Mouse (Mus musculus): ENCODE measurements around the gene Pbxip1.
"Not testable (repeated sequence)": the region's sequence is repeated elsewhere in the genome, so short reads cannot be mapped to it uniquely, and the experiment has no call there.

The Pbxip1 gene

GRCm38 (mm10) chr3:89409701-89410100 is 26.8 kb upstream of the Pbxip1 start:
- no peak for DNase-seq (ENCODE audit: low read depth)

- DNase-seq (ENCODE audit: low read depth), result no peak
Observed at GRCm38 (mm10) chr3:89410864-89411263, 25.6 kb upstream of the Pbxip1 start.

- peak; percentile 100 for DNase-seq (ENCODE audit: low read depth)
Observed at GRCm38 (mm10) chr3:89411490-89412393, 24.8 kb upstream of the Pbxip1 start, which contains the start of gene Flad1. Gene Flad1 (minus strand): TSS chr3:89411870.

- DNase-seq (ENCODE audit: low read depth), result no peak
Observed at GRCm38 (mm10) chr3:89416158-89416557, 20.3 kb upstream of the Pbxip1 start.

- DNase-seq (ENCODE audit: low read depth), result no peak
Observed at GRCm38 (mm10) chr3:89417131-89417530, 19.4 kb upstream of the Pbxip1 start.

- no peak for DNase-seq (ENCODE audit: low read depth)
Observed at GRCm38 (mm10) chr3:89417840-89418169, 18.7 kb upstream of the Pbxip1 start.

- peak; percentile 98 for DNase-seq (ENCODE audit: low read depth)
Observed at GRCm38 (mm10) chr3:89418170-89418860, 18.2 kb upstream of the Pbxip1 start, which contains the start of the genes Cks1b and Shc1. Gene Cks1b (minus strand): TSS chr3:89418383. Gene Shc1 (plus strand): TSS chr3:89418443.

- DNase-seq (ENCODE audit: low read depth), result no peak
Observed at GRCm38 (mm10) chr3:89418861-89419250, 17.6 kb upstream of the Pbxip1 start.

- no peak for DNase-seq (ENCODE audit: low read depth)
Observed at GRCm38 (mm10) chr3:89419571-89419970, 16.9 kb upstream of the Pbxip1 start.

- DNase-seq (ENCODE audit: low read depth), result no peak
Observed at GRCm38 (mm10) chr3:89419981-89420380, 16.5 kb upstream of the Pbxip1 start.

GRCm38 (mm10) chr3:89420421-89420820 is 16.1 kb upstream of the Pbxip1 start:
- DNase-seq (ENCODE audit: low read depth), result no peak

- peak; percentile 78 for DNase-seq (ENCODE audit: low read depth)
Observed at GRCm38 (mm10) chr3:89421002-89421774, 15.3 kb upstream of the Pbxip1 start.

- DNase-seq (ENCODE audit: low read depth), result no peak
Observed at GRCm38 (mm10) chr3:89421810-89422473, 14.6 kb upstream of the Pbxip1 start.

- no peak for DNase-seq (ENCODE audit: low read depth)
Observed at GRCm38 (mm10) chr3:89422556-89423205, 13.8 kb upstream of the Pbxip1 start.

- no peak for DNase-seq (ENCODE audit: low read depth)
Observed at GRCm38 (mm10) chr3:89424416-89425140, 11.9 kb upstream of the Pbxip1 start.

GRCm38 (mm10) chr3:89425141-89425525 is 11.4 kb upstream of the Pbxip1 start:
- DNase-seq (ENCODE audit: low read depth), result no peak

GRCm38 (mm10) chr3:89425876-89426275 is 10.6 kb upstream of the Pbxip1 start:
- DNase-seq (ENCODE audit: low read depth), result peak; percentile 88

- DNase-seq (ENCODE audit: low read depth), result not testable (repeated sequence)
Observed at GRCm38 (mm10) chr3:89429021-89429420, 7.5 kb upstream of the Pbxip1 start.

- DNase-seq (ENCODE audit: low read depth), result peak; percentile 88
Observed at GRCm38 (mm10) chr3:89430171-89431159, 6.0 kb upstream of the Pbxip1 start, which contains the start of gene Pygo2. Gene Pygo2 (plus strand): TSS chr3:89430214.

Data from c-Kit-positive CD71-positive TER-119-negative erythroid progenitor cells, embryonic 14.5 days (primary cell).